Mouse (Mus musculus): ENCODE results near the gene Irs1.

- no peak for TF ChIP-seq POLR2A (IDR thresholded peaks at IDR 0.05; ENCODE audit: insufficient read depth, low read depth, low read length)
- no peak for TF ChIP-seq CTCF (IDR thresholded peaks at IDR 0.05)
Observed at GRCm38 (mm10) chr1:82189516-82189915, 101.7 kb downstream of the Irs1 start.
